Mouse (Mus musculus) lung, adult 2 months (tissue): ENCODE results near the gene Traf4. TPM values are rescaled to one million over a fixed set of nuclear protein-coding genes. Genes with fewer than 3 reads are reported as not detected.

Experiments
- DNase-seq: peaks from one replicate; pipeline ENCODE4 v3.0.0; 2022
- H3K4me1 ChIP-seq: fragments of 200-500 bp; 2 replicates; pipeline ENCODE4 v1.6.1; 2011; ENCODE audit warnings: low read length; ENCODE audit not compliant: control insufficient read depth, insufficient read depth
- H3K4me3 ChIP-seq: fragments of 200-500 bp; replicated peaks from 2 replicates; pipeline ENCODE3; 2011; ENCODE audit warnings: low read depth, mild to moderate bottlenecking, control low read depth, low read length; ENCODE audit errors: extremely low read depth
- CTCF ChIP-seq: fragments of 200-500 bp; IDR thresholded peaks from 2 replicates; pipeline ENCODE4 v1.5.1; 2011; ENCODE audit warnings: mild to moderate bottlenecking, low read length, control low read depth; ENCODE audit not compliant: insufficient read depth
- POLR2A ChIP-seq: fragments of 200-500 bp; IDR thresholded peaks from 2 replicates; pipeline ENCODE4 v1.6.1; 2011; ENCODE audit warnings: low read depth, mild to moderate bottlenecking, control low read depth, low read length, borderline replicate concordance; ENCODE audit errors: extremely low read depth
- WGBS: fragments of 180-500 bp; shearing (Covaris S2); methylation state at CpG from one replicate; pipeline ENCODE4 v1.1.7; 2018; 5-methylcytosine and 5-hydroxymethylcytosine counted together
- polyA plus RNA-seq: library from polyadenylated mRNA; depleted of rRNA; stranded (reverse); fragments of >200 nt; gene quantifications from 2 replicates; pipeline ENCODE4 v1.2.3, GENCODE M21; 2012

Traf4 gene
- polyA plus RNA-seq, 1 experiment = 37.0 TPM

DNA sequence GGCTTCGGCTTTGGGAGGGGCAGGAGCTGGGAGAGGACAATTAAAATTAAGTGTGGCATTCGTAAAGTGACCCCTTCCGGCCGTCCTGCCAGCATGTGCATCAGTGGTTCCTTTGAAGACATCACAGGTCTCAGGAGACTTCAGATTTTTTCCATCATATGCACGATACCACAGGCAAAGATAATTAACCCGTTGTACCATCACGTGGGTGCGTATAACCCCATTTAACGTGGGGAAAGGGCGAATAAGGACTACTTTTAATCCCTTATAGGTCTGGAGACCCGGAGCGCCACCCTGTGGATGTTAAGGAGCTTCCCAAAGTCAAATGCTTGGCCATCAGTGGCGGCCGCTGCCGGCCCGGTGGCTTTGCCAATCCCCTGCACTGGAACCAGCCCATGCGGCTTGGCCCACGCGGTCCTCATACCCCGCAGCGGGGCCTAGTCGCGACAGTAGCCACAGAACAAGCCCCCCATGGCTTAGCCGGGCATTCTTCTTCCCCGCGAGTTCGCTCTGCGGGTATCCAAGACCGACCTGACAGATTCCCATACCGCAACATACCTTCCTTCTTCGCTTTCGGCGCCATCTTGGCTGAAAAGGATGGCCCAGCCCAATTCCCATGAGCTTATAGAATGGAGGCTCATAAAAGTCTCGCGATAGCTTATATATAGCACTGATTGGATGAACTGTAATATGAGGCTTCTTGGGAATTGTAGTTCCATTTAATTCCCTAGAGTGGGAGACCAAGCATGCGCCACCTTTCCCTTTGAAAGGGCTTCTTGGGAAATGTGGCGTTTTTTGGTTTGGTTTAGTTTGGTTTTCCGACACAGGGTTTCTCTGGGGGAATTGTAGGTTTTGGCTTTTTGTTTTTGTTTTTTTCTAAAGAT, 17.8 kb upstream of the Traf4 start, which contains the start of gene Rpl23a:
Rpl23a (minus strand) TSS at position 624 of the 884 bp plus-strand sequence.
- no peaks in the 10 kb centered on the region; the same call in 1 of the 2 replicates for H3K4me1 ChIP-seq
- H3K4me3 ChIP-seq = peak within 1 kb of the TSS; percentile 90
- TF ChIP-seq POLR2A (peak; percentile 96), CTCF (no peak)
- peak; percentile 82 for DNase-seq
- WGBS = under 1% methylated on average over 38 of the region's 38 CpGs

DNA sequence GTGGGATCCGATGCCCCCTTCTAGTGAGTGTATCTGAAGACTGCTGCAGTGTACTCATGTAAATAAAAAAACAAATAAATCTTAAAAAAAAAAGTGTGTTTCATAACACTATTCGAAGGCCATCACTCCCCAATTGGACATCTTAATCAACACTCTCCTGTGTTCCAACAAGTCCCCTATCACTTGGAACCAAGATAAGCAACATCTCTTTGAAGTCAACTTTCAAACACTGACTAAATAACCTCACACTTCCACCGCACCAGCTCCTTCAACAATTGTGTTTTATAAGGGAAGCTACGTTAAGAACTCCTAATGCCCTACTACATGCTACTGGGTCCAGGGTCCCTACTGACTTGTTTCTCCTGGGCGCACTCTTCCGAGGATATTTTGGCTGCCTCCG, 17.1 kb upstream of the Traf4 start:
- DNase-seq = no peak
- 6% methylated on average over 7 of the region's 7 CpGs for WGBS
- TF ChIP-seq CTCF (no peak), POLR2A (no peak)

DNA sequence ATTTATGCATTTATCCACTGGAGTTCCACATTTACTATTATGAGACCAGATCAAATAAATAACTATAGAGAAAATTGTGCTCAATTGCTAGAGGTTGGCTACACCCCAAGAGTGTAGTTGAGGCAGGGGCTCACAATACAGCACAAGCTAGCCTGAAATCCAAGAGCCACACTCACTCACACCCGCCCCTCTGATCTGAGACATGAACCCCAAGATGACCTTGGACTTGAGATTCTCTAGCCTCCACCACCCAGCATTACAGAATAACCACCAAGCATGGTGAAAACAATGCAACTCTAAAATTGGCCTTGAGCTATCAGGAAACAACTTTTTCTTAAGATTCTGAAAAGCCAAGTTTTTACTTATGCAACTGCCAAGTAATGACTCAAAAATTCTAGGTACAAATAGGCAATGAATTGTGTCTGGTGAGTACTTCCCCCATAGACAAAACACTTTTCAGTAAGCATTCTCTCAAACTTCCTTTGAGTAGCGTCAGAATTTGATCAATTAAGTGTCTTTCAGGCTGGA, 16.5 kb upstream of the Traf4 start:
- TF ChIP-seq POLR2A = no peak
- no peak for TF ChIP-seq CTCF
- Histone ChIP-seq H3K4me1 (no peaks in the 10 kb centered on the region; the same call in 1 of the 2 replicates), H3K4me3 (no peak overlapping the region)
- 39% methylated on average over 2 of the region's 2 CpGs for WGBS
- no peak for DNase-seq

More for the DNA sequence above, 17.1 kb upstream of the Traf4 start:
- H3K4me1 ChIP-seq = no peaks in the 10 kb centered on the region; the same call in 1 of the 2 replicates
- no peak overlapping the region for H3K4me3 ChIP-seq

- WGBS = 66% methylated on average over 6 of the region's 6 CpGs
Measured at GRCm38 (mm10) chr11:78180081-78180761, 14.8 kb upstream of the Traf4 start.

GRCm38 (mm10) chr11:78179438-78179999, 14.1 kb upstream of the Traf4 start:
- Histone ChIP-seq H3K4me1 (peaks cover 3% of the 10 kb centered on the region; the same call in 1 of the 2 replicates), H3K4me3 (no peak overlapping the region)
- TF ChIP-seq POLR2A = no peak
- no peak for TF ChIP-seq CTCF
- WGBS = 48% methylated on average over 8 of the region's 8 CpGs
- DNase-seq = no peak

More at GRCm38 (mm10) chr11:78180081-78180761, 14.8 kb upstream of the Traf4 start:
- H3K4me1 ChIP-seq = peaks cover 3% of the 10 kb centered on the region; the same call in 1 of the 2 replicates
- H3K4me3 ChIP-seq = no peak overlapping the region
- no peak for TF ChIP-seq CTCF
- TF ChIP-seq POLR2A = no peak
- DNase-seq = no peak

- peaks cover 3% of the 10 kb centered on the region; the same call in 1 of the 2 replicates for H3K4me1 ChIP-seq
- peak overlapping the region; percentile 81 for H3K4me3 ChIP-seq
- DNase-seq = peak; percentile 55
- TF ChIP-seq CTCF (no peak), POLR2A (no peak)
- 7% methylated on average over 29 of the region's 29 CpGs for WGBS
Measured at GRCm38 (mm10) chr11:78178859-78179437, 13.6 kb upstream of the Traf4 start.

DNA sequence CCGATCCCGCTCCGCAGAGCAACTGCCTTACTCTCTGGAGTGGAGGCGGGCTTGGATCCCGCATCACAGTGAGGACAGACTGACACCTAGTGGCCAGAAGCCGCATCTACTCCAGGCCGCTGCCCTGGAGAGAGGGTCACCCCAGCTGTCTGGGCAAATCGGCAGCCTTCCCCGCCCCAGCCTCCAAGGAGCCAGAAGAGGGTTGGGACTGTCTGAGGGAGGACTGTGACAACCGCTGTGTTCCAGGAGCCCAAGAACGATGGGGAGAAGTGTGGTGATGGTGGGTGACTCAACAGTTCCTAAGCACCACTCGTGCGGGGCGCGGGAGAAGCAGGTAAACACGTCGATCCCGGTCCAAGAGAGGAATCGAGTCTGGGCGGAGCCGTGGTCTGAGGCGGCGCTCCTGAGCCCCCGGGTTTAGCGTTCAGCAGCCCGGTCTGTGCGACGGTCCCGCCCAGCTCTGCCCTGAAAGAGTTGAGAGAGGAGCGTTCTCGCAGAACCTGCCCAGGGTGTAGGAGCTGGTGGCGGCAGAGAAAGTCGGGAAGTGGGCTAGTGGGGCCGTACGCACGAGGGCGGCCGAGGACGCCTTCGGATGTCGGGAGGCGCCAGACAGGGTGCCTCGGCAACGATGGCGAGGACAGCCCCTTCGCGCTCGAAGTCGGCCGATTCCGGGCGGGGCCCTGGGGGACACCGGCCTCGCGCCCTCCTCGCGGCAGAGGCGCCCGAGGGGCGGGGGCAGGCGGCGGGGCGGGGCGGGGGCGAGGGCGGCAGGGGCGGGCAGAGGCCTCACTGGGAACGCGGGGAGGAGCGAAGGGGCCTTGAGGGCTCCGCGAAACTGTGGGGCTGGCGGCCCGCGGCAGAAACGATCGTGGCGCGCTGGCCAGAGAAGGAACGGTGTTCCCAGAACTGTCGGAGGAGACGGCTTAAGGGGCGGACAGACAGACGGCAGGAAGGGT, 12.8 kb upstream of the Traf4 start:
- under 1% methylated on average over 81 of the region's 84 CpGs for WGBS
- peak; percentile 96 for DNase-seq
- peak overlapping the region; percentile 81 for H3K4me3 ChIP-seq
- TF ChIP-seq CTCF (peak; percentile 89), POLR2A (peak; percentile 58; the same call in 1 of the 2 replicates)
- peaks cover 3% of the 10 kb centered on the region; the same call in 1 of the 2 replicates for H3K4me1 ChIP-seq

- Histone ChIP-seq H3K4me1 (peaks cover 3% of the 10 kb centered on the region; the same call in 1 of the 2 replicates), H3K4me3 (peak overlapping the region; percentile 29)
- DNase-seq = no peak
- 0% methylated on average over 10 of the region's 10 CpGs for WGBS
- TF ChIP-seq POLR2A = no peak
- TF ChIP-seq CTCF = no peak
Measured at GRCm38 (mm10) chr11:78177437-78177836, 12.0 kb upstream of the Traf4 start.
